Mouse (Mus musculus) activated CD4-positive, CD25-positive, alpha-beta regulatory T cell, adult 4 months (primary cell): ENCODE data around the gene Ermn. TPM values are rescaled to one million over a fixed set of nuclear protein-coding genes. Genes with fewer than 3 reads are reported as not detected.

ENCODE experiments used
- ATAC-seq: one replicate; pipeline ENCODE4 v1.8.0; 2017
- polyA plus RNA-seq, 2 experiments: library from polyadenylated mRNA; unstranded; fragments of 100-300 nt; shearing (Covaris generic); gene quantifications; one replicate each; pipeline ENCODE4 v1.2.1; 2017

Ermn gene
- polyA plus RNA-seq: under 1 TPM; 0.13 to 0.17 TPM

DNA sequence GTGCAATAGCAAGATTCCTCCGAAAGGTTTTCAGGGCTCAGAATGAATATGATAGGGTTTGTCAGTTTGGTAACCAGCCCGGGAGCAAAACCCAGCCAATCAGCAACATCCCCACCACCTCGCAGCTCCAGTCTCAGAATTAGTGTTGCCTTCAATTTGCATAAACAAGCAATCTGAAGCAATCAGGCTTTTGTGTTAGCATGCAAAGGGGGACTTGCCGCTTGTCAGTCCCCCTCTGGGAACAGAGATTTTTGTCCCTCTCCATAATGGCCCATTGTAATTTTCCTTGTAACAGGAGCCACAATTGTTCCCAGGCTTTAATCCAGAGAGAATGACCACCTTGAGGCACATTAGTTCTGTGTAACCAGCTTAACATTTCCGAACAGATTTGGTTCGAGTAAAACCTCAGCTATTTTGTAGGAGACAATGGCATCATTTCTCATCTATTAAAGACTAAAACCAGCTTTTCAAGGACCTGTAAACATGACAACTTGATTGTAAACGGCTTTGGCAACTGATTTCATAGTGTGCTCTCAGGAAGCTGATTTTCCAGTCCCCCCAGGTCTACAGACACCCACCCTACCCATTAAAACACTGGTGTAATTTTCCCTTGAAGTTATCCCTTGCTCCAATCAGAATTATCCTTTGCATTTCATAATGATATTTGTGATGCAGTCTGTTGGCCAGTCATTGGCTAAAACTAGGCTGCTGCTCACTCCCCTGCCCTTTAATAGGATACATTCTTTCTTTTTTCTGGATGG lies at the start of gene Ermn:
TSS of gene Ermn (minus strand) at position 44 of the 761 bp plus-strand sequence.
- ATAC-seq: no peak

GRCm38 (mm10) chr2:58094818-58095217 lies 42.2 kb upstream of the Ermn start:
- no peak for ATAC-seq

- ATAC-seq: no peak
These were observed 33.8 kb upstream of the Ermn start for GRCm38 (mm10) chr2:58086420-58086819.

DNA sequence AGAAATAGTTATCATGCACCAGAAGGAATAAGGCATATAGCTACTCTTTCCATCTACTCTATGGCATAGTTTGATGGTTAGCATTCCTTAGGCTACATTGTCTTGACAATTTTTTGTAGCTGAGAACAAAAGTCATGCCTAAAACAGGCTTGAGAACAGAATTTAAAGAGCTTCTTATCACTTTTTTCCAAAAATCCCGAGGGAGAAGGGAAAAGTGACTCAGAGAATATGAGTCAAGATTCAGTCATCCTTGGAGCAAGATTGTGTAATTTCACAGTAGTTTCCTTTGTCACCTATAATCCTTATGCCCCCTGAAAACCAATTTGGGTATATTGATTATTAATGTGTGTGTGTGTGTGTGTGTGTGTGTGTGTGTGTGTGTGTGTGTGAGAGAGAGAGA lies 27.2 kb upstream of the Ermn start:
- no peak for ATAC-seq

DNA sequence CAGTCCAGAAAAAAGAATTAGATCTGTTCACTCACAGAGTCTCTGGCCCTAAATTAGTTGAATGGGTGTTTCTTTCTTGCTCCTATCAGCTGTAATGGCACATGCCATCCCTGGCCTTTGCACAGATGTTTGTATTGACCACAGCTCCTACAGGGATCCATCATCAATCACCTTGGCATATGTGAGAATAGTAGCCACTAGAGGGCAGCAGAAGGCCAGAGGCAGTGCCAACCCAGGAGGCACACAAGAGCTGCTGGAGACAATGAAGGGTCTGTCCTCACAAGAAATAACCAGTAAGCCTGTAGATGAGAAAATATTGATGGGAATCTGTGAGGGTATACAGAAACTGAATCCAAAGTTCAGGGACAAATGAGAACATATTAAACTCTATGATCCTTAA lies 2.7 kb upstream of the Ermn start:
- ATAC-seq: peak; percentile 90

- no peak for ATAC-seq
These were observed 10.8 kb downstream of the Ermn start for GRCm38 (mm10) chr2:58041867-58042266.

GRCm38 (mm10) chr2:58036926-58037325 lies 15.7 kb downstream of the Ermn start:
- no peak for ATAC-seq

DNA sequence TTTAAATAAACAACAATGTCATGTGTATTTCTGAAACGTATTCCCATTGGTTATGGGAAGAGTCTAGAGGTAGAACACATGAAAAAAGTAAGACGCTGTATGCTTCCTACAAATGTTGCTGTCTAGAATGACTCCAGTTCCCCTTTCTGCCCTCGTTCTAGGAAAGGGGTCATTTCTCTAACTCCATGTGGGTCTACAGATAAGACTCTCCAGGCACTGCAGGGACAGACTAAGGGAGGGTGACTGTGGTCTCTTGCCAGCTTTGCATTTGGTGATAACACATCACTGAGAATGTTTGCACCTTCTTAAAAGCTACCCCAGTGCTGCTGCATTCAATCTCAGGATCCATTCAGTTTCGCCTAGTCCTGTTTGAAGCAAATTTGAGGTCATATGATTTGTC lies 17.0 kb downstream of the Ermn start:
- no peak for ATAC-seq

GRCm38 (mm10) chr2:58031431-58031830 lies 21.2 kb downstream of the Ermn start:
- ATAC-seq: no peak

GRCm38 (mm10) chr2:58029404-58029803 lies 23.3 kb downstream of the Ermn start:
- ATAC-seq: peak; percentile 71

- no peak for ATAC-seq
These were observed 25.9 kb downstream of the Ermn start for GRCm38 (mm10) chr2:58026740-58027139.

DNA sequence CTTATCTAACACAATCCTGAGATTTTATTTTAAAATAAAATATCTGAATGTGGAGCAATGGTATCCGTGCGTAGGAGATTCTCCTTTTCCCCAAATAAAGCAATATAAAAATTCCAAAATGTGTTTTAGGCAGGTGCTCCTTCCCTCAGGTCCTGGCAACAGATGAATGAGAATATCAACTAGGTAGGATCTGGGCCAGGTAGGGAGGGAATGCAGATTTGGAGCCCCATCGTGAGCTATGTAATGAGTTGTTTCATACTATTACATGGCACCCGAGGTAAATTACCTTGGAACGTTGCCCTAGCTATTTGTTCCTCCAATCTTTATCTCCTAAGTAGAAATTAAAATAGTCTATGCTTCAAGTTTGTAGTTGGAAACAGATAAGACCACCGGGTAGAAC lies 29.1 kb downstream of the Ermn start:
- no peak for ATAC-seq

DNA sequence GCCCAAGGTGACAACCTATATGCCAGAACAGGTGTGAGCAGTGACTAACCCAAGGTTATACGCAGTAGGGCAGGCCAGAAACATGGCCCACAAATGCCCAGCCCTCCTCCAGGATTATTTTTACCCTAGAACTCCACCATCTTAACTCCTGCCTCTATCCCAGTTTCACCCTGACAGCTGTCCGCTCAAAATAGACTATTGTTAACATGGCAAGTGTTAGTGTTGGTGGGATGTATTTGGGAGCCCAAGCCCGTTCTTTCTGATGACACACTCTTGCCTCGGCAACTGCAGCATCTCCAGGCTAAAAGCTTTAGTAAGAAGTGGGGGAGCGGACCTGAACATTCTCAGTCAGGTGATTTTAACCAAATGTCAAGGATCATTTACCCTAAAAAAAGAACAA lies 45.6 kb downstream of the Ermn start:
- no peak for ATAC-seq

DNA sequence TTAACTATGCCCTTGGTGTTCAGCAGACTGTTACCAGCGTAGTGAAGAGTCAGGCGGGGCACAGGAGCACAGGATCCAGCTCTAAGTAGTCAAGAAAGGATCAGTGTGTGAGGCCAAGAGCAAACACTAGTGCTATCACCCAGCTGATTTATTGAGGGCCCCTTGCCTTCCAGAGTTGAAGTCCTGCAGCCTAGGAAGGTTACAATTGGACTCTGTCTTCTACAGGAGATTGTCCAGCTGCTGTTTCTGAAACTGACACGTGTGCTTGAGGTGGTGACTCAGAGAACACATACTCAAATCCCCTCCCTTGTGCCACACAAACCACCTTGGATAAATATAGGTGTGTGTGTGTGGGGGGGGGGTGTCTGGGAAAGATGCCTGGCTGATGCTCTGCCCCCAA lies 51.2 kb downstream of the Ermn start:
- ATAC-seq: no peak

GRCm38 (mm10) chr2:57997752-57998430 lies 54.8 kb downstream of the Ermn start, which contains the start of gene Galnt5:
Gene Galnt5 (plus strand): TSS chr2:57997884.
- ATAC-seq: no peak

Other genes with a start within 250 kb of the Ermn start
- gene Galnt5, start 55.0 kb downstream of the Ermn start, polyA plus RNA-seq: not detected
- 100 to 1,000 TPM; 474 to 522 TPM for gene Cytip, start 142.7 kb upstream of the Ermn start, polyA plus RNA-seq